Mouse (Mus musculus) splenic B cell, adult 2 months (primary cell): ENCODE measurements around the gene Cass4.

Experiments
- DNase-seq: peaks from one replicate; pipeline ENCODE4 v3.0.0-alpha.2; 2011; ENCODE audit warnings: low read depth, low spot score
- H3K27me3 ChIP-seq: 2 replicates; pipeline ENCODE4 v1.6.1; 2012; ENCODE audit warnings: mild to moderate bottlenecking, low read length, moderate library complexity, mixed read lengths; ENCODE audit not compliant: control insufficient read depth, poor library complexity, insufficient read depth, severe bottlenecking
- H3K36me3 ChIP-seq: 2 replicates; pipeline ENCODE4 v1.6.1; 2012; ENCODE audit warnings: mild to moderate bottlenecking, low read length, moderate library complexity, mixed read lengths; ENCODE audit not compliant: control insufficient read depth, poor library complexity, insufficient read depth, severe bottlenecking

Cass4 gene

DNA sequence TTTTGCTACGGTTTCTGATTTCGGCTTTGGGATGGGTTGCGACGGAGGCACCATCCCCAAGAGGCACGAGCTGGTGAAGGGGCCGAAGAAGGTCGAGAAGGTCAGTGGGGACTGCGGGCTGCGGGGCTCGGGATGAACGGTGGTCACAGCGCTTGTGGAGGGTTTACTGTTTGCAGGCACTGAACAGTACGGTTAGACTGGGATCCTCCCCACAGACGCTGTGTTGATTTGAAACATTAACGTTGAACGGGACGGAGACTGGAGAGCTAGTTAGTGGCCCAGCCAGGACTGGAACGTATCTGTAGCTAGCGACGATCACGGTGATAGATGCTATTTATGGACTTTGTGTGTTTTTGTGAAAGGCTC, 47.0 kb downstream of the Cass4 start:
- H3K27me3 ChIP-seq: no peaks in the 10 kb centered on the region
- no peaks in the 10 kb centered on the region for H3K36me3 ChIP-seq
- DNase-seq: no peak

DNA sequence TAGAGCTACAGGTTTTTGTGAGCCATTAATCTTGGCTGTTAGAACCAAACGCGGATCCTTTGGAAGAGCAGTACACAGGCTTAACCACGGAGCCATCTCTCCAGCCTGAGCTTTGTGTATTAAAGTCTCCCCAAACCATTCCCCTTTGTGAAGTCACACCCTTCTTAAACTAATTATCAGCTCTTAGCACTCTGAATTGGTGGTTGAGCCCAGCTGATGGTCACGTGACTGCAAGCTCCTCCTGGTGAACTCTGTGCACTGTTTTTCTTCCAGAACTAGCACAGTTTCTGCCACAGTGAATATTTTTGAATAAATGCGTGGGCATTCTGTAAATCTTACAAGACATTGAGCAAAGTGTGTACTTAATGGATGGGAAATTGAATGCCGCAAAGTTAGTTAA, 47.6 kb downstream of the Cass4 start:
- Histone ChIP-seq H3K36me3 (peaks cover 2% of the 10 kb centered on the region; the same call in 1 of the 2 replicates), H3K27me3 (no peaks in the 10 kb centered on the region)
- DNase-seq: peak; percentile 40

DNA sequence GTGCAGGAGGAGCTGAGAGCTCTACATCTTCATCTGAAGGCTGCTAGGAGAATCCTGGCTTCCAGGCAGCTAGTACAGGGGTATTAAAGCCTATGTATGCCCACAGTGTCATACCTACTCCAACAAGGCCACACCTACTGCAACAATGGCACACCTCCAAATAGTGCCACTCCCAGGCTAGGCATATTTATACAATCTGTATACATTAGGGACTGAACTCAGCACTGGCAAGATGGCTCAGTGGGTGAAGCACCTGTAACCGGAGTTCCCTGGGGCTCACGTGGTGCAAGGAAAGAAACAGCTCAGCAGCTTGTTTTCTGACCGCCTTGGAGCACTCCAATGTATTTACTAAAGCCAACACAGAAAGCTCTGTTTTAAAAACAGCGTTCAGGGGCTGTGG, 52.0 kb downstream of the Cass4 start:
- no peaks in the 10 kb centered on the region for H3K27me3 ChIP-seq
- peaks cover 10% of the 10 kb centered on the region for H3K36me3 ChIP-seq
- no peak for DNase-seq

DNA sequence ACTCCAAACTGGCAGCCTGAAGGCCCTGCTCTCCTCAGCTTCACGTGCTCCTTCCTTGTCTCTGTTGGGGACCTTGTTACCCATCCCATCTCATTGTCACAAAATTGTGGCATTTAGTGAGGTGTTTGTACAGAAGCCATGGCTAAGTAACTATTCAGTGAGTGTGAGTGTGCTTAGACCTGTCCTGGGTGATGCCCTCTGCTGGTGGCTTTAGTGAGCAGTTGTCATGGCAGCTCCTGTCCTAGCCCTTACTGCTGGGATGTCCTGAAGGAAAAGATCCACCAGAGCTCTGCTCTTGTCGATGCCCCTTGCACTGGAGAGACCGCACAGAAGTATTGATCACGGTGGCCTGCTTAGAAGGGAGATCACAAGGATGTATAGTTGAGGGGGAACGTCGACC, 53.7 kb downstream of the Cass4 start:
- Histone ChIP-seq H3K36me3 (peaks cover 10% of the 10 kb centered on the region), H3K27me3 (no peaks in the 10 kb centered on the region)
- peak; percentile 76 for DNase-seq

DNA sequence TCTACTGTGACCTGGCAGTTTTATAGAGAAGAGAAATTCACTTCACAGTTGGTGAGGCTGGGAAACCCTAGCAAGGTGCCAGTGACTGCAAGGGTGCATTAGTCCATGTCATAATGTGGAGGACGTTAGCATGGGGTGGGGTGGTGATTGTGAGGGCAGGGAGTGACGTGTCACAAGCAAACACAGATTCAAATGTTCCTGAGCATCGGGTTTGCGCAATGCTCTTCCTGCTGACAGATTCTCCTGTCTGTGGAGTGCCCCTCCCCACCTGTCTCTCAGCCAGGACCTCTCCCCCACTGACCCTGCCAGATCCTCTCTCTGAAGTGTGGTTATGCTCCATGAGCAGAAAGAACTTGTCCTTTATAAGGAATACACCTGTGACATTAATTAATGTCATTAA, 54.7 kb downstream of the Cass4 start:
- H3K27me3 ChIP-seq: no peaks in the 10 kb centered on the region
- DNase-seq: no peak
- H3K36me3 ChIP-seq: peaks cover 10% of the 10 kb centered on the region

DNA sequence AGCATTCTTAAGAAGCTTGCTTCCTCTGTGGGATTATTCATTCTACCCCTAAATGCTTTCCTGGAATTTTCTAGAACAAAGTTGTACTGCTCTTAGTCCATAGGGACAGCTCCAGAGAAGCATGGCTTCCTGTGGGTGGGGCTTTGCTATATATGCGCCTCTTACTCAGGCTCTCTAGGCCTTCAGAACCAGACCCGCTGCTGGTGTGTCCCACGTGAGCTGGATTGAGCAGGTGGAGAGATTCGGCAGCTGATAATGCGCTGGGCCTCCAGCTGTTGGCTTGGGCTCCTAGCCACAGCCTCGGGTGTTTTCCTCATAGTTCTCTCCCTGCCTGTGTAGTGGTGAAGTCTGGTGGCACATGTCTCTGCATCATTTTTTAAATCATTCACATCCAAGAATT, 57.0 kb downstream of the Cass4 start:
- DNase-seq: no peak
- peaks cover 12% of the 10 kb centered on the region for H3K36me3 ChIP-seq
- no peaks in the 10 kb centered on the region for H3K27me3 ChIP-seq

DNA sequence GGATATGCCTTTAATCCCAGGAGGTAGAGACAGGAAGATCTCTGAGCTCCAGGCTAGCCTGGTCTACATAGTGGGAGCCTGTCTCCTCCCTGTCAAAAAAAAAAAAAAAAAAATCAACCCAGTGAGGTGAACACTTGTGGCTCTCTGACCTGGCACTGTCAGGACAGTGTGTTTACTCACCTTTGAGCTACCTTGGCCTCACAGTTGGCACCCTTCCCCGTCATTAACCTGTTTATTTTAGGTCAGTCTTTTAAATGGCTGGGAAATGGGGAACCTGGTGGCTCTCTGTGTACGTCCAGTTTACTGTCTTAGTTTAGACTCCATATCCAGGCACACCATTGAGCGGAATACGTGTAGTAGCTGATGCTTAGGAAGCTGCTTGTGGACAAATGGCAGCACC, 58.4 kb downstream of the Cass4 start:
- no peak for DNase-seq
- no peaks in the 10 kb centered on the region for H3K27me3 ChIP-seq
- peaks cover 9% of the 10 kb centered on the region for H3K36me3 ChIP-seq

DNA sequence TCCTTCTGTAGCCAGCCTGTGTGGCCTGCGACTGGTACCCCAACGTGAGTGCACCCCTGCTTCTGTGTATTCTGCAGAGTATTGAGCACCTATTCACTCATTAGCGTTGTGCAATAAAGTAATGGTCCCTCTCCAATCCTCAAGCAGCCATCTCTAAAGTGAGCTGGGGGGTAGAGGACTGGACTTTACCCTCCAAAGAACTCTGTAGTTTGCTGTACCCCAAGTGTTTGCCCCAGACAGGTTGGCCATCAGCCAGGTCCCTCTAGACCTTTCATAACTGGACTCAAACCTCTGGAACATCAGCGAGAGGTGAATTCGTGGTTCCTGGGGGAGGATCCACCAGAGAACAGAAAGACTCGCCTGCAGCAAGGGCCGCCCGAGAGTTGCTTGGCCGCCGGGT, 58.9 kb downstream of the Cass4 start:
- peaks cover 8% of the 10 kb centered on the region for H3K36me3 ChIP-seq
- H3K27me3 ChIP-seq: no peaks in the 10 kb centered on the region
- DNase-seq: no peak

DNA sequence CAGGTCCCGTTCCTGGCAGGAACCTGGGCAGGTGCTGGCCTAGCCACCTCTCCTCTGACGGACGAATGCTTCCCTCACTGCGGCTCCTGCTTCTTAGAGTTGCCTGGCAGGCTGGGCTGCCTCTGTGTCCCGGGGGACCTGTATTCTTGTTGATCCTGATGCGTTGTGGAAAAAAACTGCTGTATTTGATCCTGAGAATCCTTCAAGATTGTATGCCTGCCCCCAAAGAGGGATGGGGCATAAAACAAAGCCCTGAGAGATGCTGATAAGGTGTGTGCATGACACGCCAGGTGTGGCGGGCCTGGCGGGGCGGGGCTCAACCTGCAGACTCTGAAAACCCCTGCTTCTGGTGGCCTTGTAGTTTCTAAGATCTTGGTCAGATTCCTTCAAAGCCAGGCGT, 64.9 kb downstream of the Cass4 start, which contains the start of gene Gcnt7:
Gene Gcnt7, minus strand, starts transcription at position 101 of the 400 bp plus-strand sequence.
- no peak for DNase-seq
- Histone ChIP-seq H3K27me3 (no peaks in the 10 kb centered on the region), H3K36me3 (peaks cover 3% of the 10 kb centered on the region; the same call in 1 of the 2 replicates)

DNA sequence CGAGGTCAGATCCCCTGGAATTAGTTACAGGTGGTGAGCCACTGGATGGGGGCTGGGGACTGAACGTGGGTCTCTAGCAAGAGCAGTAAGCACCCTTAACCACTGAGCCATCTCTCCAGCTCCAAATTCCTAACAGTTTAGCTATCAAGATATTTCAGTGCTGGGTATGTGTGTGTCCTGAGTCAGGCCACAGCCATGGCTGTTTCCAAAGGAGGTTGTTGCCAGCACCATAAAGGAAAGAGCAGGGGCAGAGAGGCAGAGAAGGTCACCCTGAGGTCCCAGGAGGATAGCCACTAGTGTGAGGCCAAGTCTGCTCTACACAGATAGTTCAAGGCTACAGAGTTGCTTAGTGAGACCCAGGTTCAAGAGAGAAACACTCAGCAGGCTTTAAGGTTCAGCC, 67.1 kb downstream of the Cass4 start:
- H3K27me3 ChIP-seq: no peaks in the 10 kb centered on the region

DNA sequence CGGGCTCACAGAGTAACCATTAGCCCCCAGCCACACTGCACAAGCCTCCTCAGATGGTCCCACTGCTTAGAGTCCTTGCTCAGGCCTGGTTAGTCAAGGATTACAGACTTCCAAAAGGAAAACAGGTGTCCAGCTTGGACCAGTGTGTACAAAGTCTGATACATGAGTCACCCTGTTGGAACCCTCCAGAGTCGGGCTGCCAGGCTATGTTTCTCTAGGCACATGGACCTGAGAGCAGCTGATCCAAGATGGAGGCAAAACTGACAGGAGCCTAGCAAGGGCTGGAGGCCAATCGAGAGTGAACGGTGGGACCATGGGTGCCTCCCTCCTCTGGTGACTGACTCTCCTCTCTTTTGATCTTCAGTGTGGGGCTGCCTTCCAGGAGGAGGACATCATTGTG, 69.2 kb downstream of the Cass4 start:
- DNase-seq: no peak
- peaks cover 4% of the 10 kb centered on the region; the same call in 1 of the 2 replicates for H3K36me3 ChIP-seq
- H3K27me3 ChIP-seq: no peaks in the 10 kb centered on the region

More for the DNA sequence above, 67.1 kb downstream of the Cass4 start:
- peaks cover 4% of the 10 kb centered on the region; the same call in 1 of the 2 replicates for H3K36me3 ChIP-seq
- DNase-seq: no peak

DNA sequence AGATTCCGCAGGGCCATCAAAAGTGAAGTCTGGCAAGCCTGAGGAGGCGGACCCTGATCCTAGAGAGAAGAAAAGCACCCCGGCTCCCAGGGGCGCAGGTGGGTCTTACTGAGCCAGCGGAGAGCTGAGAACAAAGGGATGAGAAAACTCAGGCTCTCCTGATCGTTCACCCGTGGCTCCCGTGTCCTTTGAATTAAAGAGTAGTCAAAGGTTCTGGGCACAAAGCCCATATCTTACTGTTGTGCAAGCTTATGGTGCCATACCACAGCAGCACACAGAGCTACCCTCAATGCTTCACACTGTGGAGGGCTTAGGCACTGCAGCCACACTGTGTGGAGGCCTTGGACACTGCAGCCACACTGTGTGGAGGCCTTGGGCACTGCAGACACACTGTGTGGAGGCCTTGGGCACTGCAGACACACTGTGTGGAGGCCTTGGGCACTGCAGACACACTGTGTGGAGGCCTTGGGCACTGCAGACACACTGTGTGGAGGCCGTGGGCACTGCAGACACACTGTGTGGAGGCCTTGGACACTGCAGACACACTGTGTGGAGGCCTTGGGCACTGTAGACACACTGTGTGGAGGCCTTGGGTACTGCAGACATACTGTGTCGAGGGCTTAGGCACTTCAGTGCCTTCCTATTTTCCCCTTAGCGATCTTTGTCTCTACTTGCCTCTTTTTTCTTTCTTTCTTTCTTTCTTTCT, 73.0 kb downstream of the Cass4 start:
- Histone ChIP-seq H3K36me3 (peaks cover 7% of the 10 kb centered on the region; the same call in 1 of the 2 replicates), H3K27me3 (no peaks in the 10 kb centered on the region)
- no peak for DNase-seq

DNA sequence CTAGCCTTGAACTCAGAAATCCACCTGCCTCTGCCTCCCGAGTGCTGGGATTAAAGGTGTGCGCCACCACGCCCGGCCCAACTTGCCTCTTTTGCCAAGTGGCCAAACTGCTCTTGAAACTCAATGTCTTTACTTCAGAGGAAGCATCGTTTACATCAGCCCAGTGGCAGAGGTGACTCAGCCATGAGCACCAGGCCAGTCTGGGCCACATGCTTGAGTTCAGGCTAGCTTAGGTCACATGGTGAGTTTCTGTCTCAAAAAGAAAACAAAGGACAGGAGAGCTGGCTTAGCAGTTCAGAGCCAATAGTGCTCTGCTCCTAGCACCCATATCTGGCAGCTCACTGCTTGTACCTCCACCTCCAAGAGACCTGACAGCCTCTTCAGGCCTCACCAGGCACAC, 73.6 kb downstream of the Cass4 start:
- DNase-seq: no peak

DNA sequence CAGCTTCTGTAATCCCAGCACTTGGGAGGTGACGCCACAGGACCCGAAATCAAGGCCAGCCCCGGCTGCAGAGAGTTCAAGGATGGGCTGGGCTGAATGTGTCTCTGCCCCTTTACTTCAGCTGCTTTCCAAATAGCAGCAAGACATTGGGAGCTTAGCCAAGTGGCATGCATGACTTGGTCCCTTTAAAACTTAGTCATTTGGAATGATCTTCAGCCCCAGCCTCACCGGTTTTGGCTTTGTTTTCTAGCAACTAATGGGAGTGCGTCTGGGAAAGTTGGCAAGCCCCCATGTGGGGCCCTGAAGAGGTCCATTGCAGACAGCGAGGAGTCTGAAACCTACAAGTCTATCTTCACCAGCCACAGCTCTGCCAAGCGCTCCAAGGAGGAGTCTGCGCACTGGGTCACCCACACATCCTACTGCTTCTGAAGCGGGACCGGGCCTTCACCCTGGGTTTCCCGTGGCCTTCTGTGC, 74.8 kb downstream of the Cass4 start:
- no peak for DNase-seq

More for the DNA sequence above, 73.6 kb downstream of the Cass4 start:
- Histone ChIP-seq H3K27me3 (no peaks in the 10 kb centered on the region), H3K36me3 (peaks cover 7% of the 10 kb centered on the region; the same call in 1 of the 2 replicates)

DNA sequence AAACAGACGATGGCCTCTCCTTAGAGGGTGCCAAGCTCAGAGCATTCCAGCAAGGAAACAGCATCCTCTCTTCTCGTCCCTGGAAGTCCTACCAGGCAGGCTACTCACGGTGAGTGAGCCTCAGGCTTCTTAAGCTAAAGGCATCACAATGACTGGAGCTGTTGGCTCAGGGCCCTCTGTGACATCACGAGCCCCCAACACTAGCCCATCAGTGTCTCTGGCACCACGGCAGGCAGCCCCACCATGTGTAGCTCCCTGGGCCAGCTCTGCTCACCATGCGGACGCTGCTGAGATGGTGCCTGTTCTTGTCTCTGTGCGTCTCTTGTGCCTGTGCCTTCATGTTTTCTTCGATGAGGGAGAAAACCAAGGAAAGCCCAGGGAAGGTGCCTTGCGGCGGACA, 78.7 kb downstream of the Cass4 start, which contains the start of gene Fam209:
Gene Fam209, plus strand, starts transcription at position 203 of the 400 bp plus-strand sequence.
- no peaks in the 10 kb centered on the region for H3K27me3 ChIP-seq
- peaks cover 4% of the 10 kb centered on the region; the same call in 1 of the 2 replicates for H3K36me3 ChIP-seq
- no peak for DNase-seq

More for the DNA sequence above, 74.8 kb downstream of the Cass4 start:
- Histone ChIP-seq H3K36me3 (peaks cover 7% of the 10 kb centered on the region; the same call in 1 of the 2 replicates), H3K27me3 (no peaks in the 10 kb centered on the region)
